Mouse (Mus musculus): Measurements from ENCODE around the gene Kctd12b.
A peak's percentile ranks its signal among the peaks of the same experiment; 100 is the strongest.
"Not testable (repeated sequence)": the region's sequence is repeated elsewhere in the genome, so short reads cannot be mapped to it uniquely, and the experiment has no call there.

Gene Kctd12b

GRCm38 (mm10) chrX:153695782-153696395 lies at the start of gene Kctd12b:
Kctd12b (minus strand) TSS chrX:153696391.
- peak; percentile 9 for DNase-seq (ENCODE audit: low spot score)

GRCm38 (mm10) chrX:153742493-153742892 lies 46.3 kb upstream of the Kctd12b start:
- no peak for DNase-seq (ENCODE audit: low spot score)

DNA sequence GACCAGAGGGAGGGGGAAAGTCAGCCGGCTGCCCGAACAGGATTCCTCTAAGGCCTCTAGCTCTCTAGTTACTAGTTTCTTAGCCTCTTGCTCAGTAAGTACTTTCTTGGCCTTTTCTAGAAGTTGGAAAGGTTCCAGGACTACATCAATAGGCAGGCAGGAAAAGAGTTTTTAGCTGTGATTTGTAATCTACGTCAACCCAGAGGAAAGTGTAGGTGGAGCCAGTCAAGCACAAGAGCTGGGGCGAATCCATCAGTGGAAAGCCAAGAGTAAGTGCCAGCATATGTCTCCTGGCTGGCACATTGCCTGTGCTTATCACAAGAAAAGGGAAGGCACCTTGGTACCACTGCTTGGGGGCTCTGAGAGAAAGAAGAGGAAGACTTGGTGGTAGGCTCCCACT lies 39.5 kb upstream of the Kctd12b start:
- DNase-seq (ENCODE audit: low spot score), result no peak

- peak; percentile 9 for DNase-seq (ENCODE audit: low spot score)
Measured at GRCm38 (mm10) chrX:153724400-153724799, 28.2 kb upstream of the Kctd12b start.

GRCm38 (mm10) chrX:153723110-153723916 lies 27.1 kb upstream of the Kctd12b start, which contains the start of gene Nbdy:
Nbdy (plus strand) TSS chrX:153723590.
- peak; percentile 72 for DNase-seq (ENCODE audit: low spot score)

GRCm38 (mm10) chrX:153719602-153720001 lies 23.4 kb upstream of the Kctd12b start:
- DNase-seq (ENCODE audit: low spot score), result no peak

- no peak for DNase-seq (ENCODE audit: low spot score)
Measured at GRCm38 (mm10) chrX:153716716-153717115, 20.5 kb upstream of the Kctd12b start.

GRCm38 (mm10) chrX:153707735-153708134 lies 11.5 kb upstream of the Kctd12b start:
- DNase-seq (ENCODE audit: low spot score), result no peak

DNA sequence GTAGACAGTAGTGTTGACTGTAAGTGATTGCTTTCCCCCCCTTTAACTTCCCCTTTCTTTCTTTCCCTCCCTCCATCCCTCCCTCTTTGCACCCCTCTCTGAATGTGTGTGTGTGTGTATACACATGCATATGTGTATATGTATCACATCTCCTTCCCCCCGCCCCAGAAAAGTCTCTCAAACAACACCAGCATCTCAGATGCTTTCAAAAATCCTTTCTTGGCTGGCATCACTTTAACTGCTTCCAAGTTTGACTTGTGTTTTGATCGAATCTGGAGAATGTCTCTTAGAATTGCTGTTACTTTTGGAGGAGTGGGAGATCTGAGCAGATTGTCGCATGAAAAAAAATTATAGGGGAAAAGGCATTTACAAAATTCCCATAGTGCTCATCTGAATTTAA lies 4.3 kb upstream of the Kctd12b start:
- no peak for DNase-seq (ENCODE audit: low spot score)

DNA sequence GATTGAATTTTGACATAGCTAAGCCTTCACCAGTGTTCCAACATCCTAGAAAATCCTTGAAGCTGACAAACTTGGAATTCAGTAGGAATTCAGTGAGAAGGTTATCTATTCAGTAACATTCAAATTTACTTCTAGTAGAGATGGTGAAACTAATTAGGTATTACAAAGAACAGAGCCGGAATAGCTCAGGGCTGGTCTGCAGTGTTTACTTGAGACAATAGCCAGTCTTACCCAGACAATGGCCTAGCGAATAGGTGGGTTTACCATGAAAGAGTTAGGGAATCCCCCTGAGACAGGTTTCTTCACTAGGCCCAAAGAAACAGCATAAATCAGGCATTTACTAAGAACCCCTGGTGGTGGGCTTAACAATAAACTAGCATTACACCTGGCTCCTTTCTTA lies 28.0 kb downstream of the Kctd12b start:
- not testable (repeated sequence) for DNase-seq (ENCODE audit: low spot score)

DNA sequence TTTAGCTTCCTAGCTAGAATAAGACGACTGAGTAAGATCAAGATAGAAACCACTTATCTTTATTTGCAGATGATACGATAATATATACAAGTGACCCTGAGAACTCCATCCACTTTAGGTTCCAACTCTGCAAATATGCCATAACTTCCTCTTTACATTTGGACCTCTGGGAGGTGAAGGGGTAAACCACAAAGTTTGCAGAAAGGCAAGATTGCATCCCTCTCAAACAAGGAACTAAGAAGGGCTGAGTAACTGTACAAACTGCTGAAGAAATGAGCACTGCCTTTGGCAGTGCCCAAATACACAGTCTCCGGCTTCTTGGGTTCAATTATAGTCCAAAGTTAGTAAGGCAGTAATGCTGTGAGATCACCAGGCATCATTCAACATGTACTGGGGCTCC lies 31.3 kb downstream of the Kctd12b start:
- no peak for DNase-seq (ENCODE audit: low spot score)

GRCm38 (mm10) chrX:153656949-153657348 lies 39.2 kb downstream of the Kctd12b start:
- no peak for DNase-seq (ENCODE audit: low spot score)

DNA sequence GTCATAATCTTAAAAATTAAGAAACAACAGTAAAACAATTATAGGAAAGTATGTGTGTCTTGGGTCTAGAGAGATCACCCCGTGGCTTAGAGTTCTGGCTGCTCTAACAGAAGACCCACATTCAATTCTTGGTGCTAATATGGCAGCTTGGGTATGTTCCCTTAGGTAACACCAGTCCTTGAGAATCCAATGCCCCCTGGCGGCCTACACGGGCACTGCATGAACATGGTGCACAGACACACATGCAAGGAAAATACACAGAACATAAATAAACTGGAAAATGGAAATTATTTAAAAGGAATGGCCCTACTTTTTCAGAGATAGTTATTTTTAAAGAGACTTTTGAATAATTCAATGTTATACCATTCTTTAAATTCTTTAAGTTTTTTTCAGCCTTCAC lies 55.6 kb downstream of the Kctd12b start:
- no peak for DNase-seq (ENCODE audit: low spot score)

- DNase-seq (ENCODE audit: low spot score), result no peak
Measured at GRCm38 (mm10) chrX:153636247-153636646, 59.9 kb downstream of the Kctd12b start.

Measured in yolk sac, embryonic 10.5 days (tissue).